Mouse (Mus musculus) cerebellum, adult 11-12 months (tissue): ENCODE measurements around the gene Olfr884.

Experiments
- DNase-seq: peaks from one replicate; pipeline ENCODE4 v3.0.0; 2022

Olfr884 gene

GRCm38 (mm10) chr9:38046255-38046654 lies at the start of gene Olfr884:
Olfr884 (plus strand) TSS chr9:38046555.
- no peak for DNase-seq

GRCm38 (mm10) chr9:37998581-37999204 lies 47.7 kb upstream of the Olfr884 start:
- DNase-seq = no peak

GRCm38 (mm10) chr9:38000021-38000420 lies 46.3 kb upstream of the Olfr884 start:
- DNase-seq = no peak

GRCm38 (mm10) chr9:38025508-38025907 lies 20.8 kb upstream of the Olfr884 start, which contains the start of gene Olfr883:
Olfr883 (plus strand) TSS chr9:38025808.
- DNase-seq = no peak

GRCm38 (mm10) chr9:38061022-38061421 lies 14.7 kb downstream of the Olfr884 start, which contains the start of gene Olfr885:
Olfr885 (plus strand) TSS chr9:38061322.
- DNase-seq = no peak

- no peak for DNase-seq
Measured at GRCm38 (mm10) chr9:38083772-38084171, 37.4 kb downstream of the Olfr884 start, which contains the start of gene Olfr887. Olfr887 (plus strand) TSS chr9:38084072.
